Mouse (Mus musculus) intestine, postnatal 0 days (tissue): ENCODE data around the gene Arsg. TPM values are rescaled to one million over a fixed set of nuclear protein-coding genes. Genes with fewer than 3 reads are reported as not detected.
A peak's percentile ranks its signal among the peaks of the same experiment; 100 is the strongest.

ENCODE experiments used
- ATAC-seq: fragments of 200-750 bp; cut with Nextera tagmentation; 2 replicates; pipeline ENCODE4 v1.8.0; 2017; ENCODE audit warnings: mild to moderate bottlenecking, moderate TSS enrichment, moderate library complexity
- H3K27ac ChIP-seq: fragments of 300-500 bp; sonication (generic); 2 replicates; pipeline ENCODE4 v1.5.1; 2014; ENCODE audit warnings: mild to moderate bottlenecking, low read depth, low read length, moderate library complexity
- H3K27me3 ChIP-seq: fragments of 300-500 bp; sonication (generic); replicated peaks from 2 replicates; pipeline ENCODE4 v1.6.1; 2014; ENCODE audit warnings: low read length, mixed read lengths; ENCODE audit not compliant: control insufficient read depth, insufficient read depth
- H3K36me3 ChIP-seq: fragments of 300-500 bp; sonication (generic); 2 replicates; pipeline ENCODE4 v1.6.1; 2014; ENCODE audit warnings: mild to moderate bottlenecking, moderate library complexity; ENCODE audit not compliant: control insufficient read depth, insufficient read depth
- H3K4me1 ChIP-seq: fragments of 300-500 bp; sonication (generic); replicated peaks from 2 replicates; pipeline ENCODE4 v1.6.1; 2014; ENCODE audit warnings: antibody characterized with exemption, low read length, mixed read lengths; ENCODE audit not compliant: control insufficient read depth, insufficient read depth
- H3K4me2 ChIP-seq: fragments of 300-500 bp; sonication (generic); replicated peaks from 2 replicates; pipeline ENCODE4 v1.6.1; 2014; ENCODE audit warnings: low read depth, mild to moderate bottlenecking, moderate library complexity
- H3K4me3 ChIP-seq: fragments of 300-500 bp; sonication (generic); 2 replicates; pipeline ENCODE4 v1.5.1; 2014; ENCODE audit warnings: low read depth, low read length
- H3K9ac ChIP-seq: fragments of 300-500 bp; sonication (generic); 2 replicates; pipeline ENCODE4 v1.6.1; 2014; ENCODE audit warnings: mild to moderate bottlenecking, low read depth, low read length
- H3K9me3 ChIP-seq: fragments of 300-500 bp; sonication (generic); 2 replicates; pipeline ENCODE4 v1.6.1; 2016; ENCODE audit warnings: mixed run types; ENCODE audit not compliant: control insufficient read depth
- CTCF ChIP-seq: sonication (generic); IDR thresholded peaks from 2 replicates; pipeline ENCODE4 v1.5.1; 2016; ENCODE audit warnings: low read depth, mild to moderate bottlenecking, control low read depth, antibody characterized with exemption, moderate library complexity
- WGBS: fragments of 180-500 bp; shearing (Covaris S2); extraction: QIAGEN DNeasy Blood & Tissue Kit; methylation state at CpG from one replicate; pipeline ENCODE4 v1.1.7; 2014; 5-methylcytosine and 5-hydroxymethylcytosine counted together
- polyA plus RNA-seq: library from polyadenylated mRNA; unstranded; fragments of >200 nt; fragmentation: Nextera tagmentation; extraction: Ambion mirVana; gene quantifications from 2 replicates; pipeline ENCODE4 v1.2.1, GENCODE M21; 2015

Arsg gene
- 50.9 and 54.4 TPM in 2 replicates for polyA plus RNA-seq

DNA sequence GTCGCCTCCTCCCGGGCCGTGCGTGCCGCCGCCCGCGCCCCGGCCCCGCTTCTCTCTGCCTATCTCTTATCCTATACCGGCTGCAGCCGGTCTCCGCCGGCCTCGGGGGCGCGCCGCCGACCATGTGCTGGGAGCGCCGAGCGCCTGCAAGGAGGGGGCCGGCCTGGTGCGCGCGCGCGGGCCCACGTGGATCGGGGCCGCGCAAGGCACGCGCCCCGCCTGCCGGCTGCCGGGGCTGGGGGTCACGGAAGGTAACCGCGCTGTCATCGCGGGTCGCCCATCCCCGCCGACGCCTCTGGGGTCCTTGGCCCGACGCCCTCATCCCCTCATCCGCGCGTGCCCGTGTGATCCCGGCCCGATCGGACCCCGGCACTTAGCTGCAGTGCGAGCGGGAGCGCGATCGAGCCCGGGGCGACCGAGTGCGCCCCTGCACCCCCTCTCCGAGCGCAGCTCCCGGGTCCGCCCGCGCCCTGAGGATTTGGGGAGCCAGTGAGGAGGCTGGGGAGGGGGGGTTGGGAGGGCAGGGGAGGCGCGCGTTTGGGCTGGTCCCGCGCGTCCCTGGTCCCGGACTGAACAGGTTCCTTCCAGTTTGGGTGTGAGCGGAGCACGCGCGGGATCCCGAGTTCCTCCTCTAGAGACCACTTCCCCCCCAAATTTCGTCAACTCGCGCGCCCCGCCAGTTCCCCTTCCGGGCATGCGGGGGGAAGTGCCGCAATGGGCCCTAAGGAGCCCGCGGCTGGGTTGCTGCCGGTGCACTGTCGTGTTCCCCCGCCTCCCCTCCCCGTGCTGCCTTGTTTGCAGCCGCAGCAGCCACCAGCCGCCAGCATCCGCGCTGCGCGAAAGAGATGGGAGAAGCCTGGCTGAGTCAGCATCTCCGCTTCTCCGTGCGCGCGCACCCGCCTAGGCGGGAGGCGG is at the start of gene Arsg, which contains the start of gene Slc16a6:
Arsg (plus strand) TSS at position 204 of the 915 bp plus-strand sequence.
Slc16a6 (minus strand) TSS at position 428 of the 915 bp plus-strand sequence.
- peak within 1 kb of the TSS; percentile 74 for H3K4me3 ChIP-seq
- WGBS: under 1% methylated on average over 97 of the region's 111 CpGs
- 0 out of 2 replicates have a peak, but pooled peaks have one; percentile 2 for TF ChIP-seq CTCF
- H3K27ac ChIP-seq: peak within 1 kb of the TSS; percentile 98
- no peaks in the 10 kb centered on the region for H3K9me3 ChIP-seq
- ATAC-seq: peak; percentile 87
- peak within 1 kb of the TSS; percentile 96 for H3K4me2 ChIP-seq
- peaks cover 7% of the 10 kb centered on the region; the same call in 1 of the 2 replicates for H3K4me1 ChIP-seq
- H3K9ac ChIP-seq: peak within 1 kb of the TSS; percentile 97
- no peaks in the 10 kb centered on the region for H3K36me3 ChIP-seq
- no peaks in the 10 kb centered on the region for H3K27me3 ChIP-seq

DNA sequence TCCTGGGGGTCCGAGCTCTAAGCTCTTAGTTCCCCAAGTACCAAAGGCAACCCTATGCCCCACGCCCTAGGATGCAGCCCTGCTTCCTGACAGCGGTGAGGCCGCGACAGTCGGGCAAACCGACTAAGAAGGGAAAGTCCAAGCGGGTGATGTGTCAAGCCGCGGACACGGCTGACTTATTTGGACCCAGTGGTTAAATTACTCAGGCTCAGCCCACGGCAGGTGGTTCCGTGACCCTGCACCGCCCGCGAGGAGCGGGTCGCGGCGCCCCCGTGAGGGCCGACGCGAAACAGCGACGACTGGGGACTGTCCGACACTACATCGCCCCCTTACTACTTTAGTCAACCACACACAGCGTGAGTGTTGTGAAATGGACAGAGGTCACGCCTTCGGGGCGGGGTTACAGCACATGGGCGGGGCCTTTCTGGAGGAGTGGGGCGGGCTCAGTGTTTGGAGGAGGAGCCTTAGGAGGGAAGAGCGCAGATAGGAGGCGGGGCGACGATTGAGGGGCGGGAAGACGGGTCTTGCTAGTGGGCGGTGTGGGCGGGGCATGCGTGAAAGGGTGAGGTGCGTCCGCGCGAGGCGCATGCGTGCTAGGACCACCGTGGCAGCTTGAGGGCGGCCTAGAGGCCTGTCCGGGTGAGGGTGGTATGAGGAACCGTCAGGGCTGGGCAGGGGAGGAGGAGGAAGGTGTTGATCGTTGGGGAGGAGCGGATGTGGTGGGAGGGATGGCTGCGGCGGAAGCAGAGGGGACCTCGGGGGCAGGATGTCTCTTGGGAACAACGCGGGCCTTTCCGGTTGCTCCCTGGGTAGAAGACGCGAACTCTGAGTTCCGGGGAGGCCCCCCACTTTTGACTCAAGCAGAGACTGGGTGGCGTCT is 47.5 kb upstream of the Arsg start, which contains the start of gene Amz2:
Amz2 (plus strand) TSS at position 555 of the 880 bp plus-strand sequence.
- under 1% methylated on average over 65 of the region's 65 CpGs for WGBS
- Histone ChIP-seq H3K36me3 (peaks cover 19% of the 10 kb centered on the region), H3K9ac (peak within 1 kb of the TSS; percentile 53), H3K4me3 (peak within 1 kb of the TSS; percentile 61), H3K27ac (peak within 1 kb of the TSS; percentile 79), H3K4me2 (peak within 1 kb of the TSS; percentile 69), H3K9me3 (no peaks in the 10 kb centered on the region), H3K27me3 (no peaks in the 10 kb centered on the region), H3K4me1 (no peaks in the 10 kb centered on the region)
- ATAC-seq: peak; percentile 96
- TF ChIP-seq CTCF: peak; percentile 98

DNA sequence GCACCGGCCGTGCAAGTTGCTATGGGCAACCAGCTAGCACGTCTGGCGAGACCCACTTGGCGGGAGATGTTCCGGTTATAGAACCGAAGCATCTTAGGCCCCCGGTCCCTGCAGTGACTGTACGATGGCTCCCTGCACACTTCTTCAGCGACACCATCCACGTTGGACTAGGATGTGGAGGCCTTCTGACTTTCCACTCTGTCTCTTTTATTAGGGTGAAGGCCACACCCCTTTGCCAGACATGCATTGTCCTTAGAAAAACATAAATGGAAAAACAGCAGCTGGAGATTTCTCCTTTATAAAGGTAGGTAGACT is 46.9 kb upstream of the Arsg start:
- peak overlapping the region; percentile 53 for H3K9ac ChIP-seq
- H3K36me3 ChIP-seq: peaks cover 24% of the 10 kb centered on the region
- TF ChIP-seq CTCF: no peak
- H3K4me2 ChIP-seq: peak overlapping the region; percentile 69
- peak overlapping the region; percentile 61 for H3K4me3 ChIP-seq
- H3K9me3 ChIP-seq: no peaks in the 10 kb centered on the region
- no peaks in the 10 kb centered on the region for H3K4me1 ChIP-seq
- peak overlapping the region; percentile 79 for H3K27ac ChIP-seq
- ATAC-seq: peak; percentile 25; the same call in 1 of the 2 replicates
- 0% methylated on average over 11 of the region's 11 CpGs for WGBS
- H3K27me3 ChIP-seq: no peaks in the 10 kb centered on the region

DNA sequence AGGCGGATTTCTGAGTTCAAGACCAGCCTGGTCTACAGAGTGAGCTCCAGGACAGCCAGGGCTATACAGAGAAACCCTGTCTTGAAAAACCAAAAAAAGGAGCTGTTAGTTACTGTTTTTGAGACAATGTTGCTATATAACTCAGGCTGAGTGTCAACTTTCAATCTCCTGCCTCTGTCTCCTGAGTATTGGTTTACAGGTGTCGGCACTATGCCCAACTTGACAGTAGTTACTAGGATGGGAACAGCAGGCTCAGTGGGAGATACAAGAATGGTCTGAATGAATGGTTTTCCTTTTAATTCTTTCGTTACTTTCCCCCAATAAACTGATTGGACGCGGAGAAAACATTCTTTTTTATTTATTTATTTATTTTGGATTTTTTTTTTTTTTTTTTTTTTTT is 45.8 kb upstream of the Arsg start:
- no peak for ATAC-seq
- no peaks in the 10 kb centered on the region for H3K9me3 ChIP-seq
- no peaks in the 10 kb centered on the region for H3K27me3 ChIP-seq
- peaks cover 27% of the 10 kb centered on the region for H3K36me3 ChIP-seq
- H3K4me2 ChIP-seq: no peak overlapping the region
- no peaks in the 10 kb centered on the region for H3K4me1 ChIP-seq
- TF ChIP-seq CTCF: no peak
- no peak overlapping the region for H3K27ac ChIP-seq
- WGBS: 100% methylated on average over 5 of the region's 5 CpGs
- H3K9ac ChIP-seq: no peak overlapping the region
- no peak overlapping the region for H3K4me3 ChIP-seq

DNA sequence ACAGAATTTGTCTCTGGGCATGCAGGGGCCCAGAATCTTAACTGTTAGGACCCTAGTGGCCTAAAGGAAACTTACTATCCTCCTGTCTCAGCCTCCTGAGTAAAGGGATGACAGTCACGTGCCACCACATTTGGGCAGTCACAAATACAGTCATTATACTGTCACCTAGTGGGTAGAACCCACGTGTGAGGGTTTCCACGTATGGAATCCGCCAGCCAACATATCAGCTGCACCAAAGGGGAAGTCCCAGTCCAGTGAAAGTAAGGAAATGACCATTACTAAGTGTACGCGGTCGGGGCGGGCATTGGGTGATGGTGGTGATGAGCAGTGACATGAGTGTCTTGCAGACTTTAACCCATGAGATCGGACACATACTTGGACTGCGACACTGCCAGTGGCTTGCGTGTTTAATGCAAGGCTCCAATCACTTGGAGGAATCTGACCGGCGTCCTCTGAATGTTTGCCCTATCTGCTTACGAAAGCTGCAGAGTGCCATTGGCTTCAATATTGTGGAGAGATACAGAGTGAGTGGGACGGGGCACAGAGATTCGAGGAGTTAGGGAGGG is 38.9 kb upstream of the Arsg start:
- ATAC-seq: no peak
- no peak for TF ChIP-seq CTCF
- H3K36me3 ChIP-seq: peaks cover 48% of the 10 kb centered on the region
- no peak overlapping the region for H3K4me2 ChIP-seq
- WGBS: 90% methylated on average over 16 of the region's 16 CpGs
- no peak overlapping the region for H3K9ac ChIP-seq
- no peaks in the 10 kb centered on the region for H3K27me3 ChIP-seq
- H3K4me1 ChIP-seq: no peaks in the 10 kb centered on the region
- H3K9me3 ChIP-seq: no peaks in the 10 kb centered on the region
- no peak overlapping the region for H3K27ac ChIP-seq
- no peak overlapping the region for H3K4me3 ChIP-seq
